Mouse (Mus musculus) lung, adult 2 months (tissue): ENCODE results near the gene Ppp2r3a. TPM values are rescaled to one million over a fixed set of nuclear protein-coding genes. Genes with fewer than 3 reads are reported as not detected.

ENCODE experiments used
- DNase-seq: peaks from one replicate; pipeline ENCODE4 v3.0.0; 2022
- H3K4me1 ChIP-seq: fragments of 200-500 bp; 2 replicates; pipeline ENCODE4 v1.6.1; 2011; ENCODE audit warnings: low read length; ENCODE audit not compliant: control insufficient read depth, insufficient read depth
- H3K4me3 ChIP-seq: fragments of 200-500 bp; replicated peaks from 2 replicates; pipeline ENCODE3; 2011; ENCODE audit warnings: low read depth, mild to moderate bottlenecking, control low read depth, low read length; ENCODE audit errors: extremely low read depth
- CTCF ChIP-seq: fragments of 200-500 bp; IDR thresholded peaks from 2 replicates; pipeline ENCODE4 v1.5.1; 2011; ENCODE audit warnings: mild to moderate bottlenecking, low read length, control low read depth; ENCODE audit not compliant: insufficient read depth
- POLR2A ChIP-seq: fragments of 200-500 bp; IDR thresholded peaks from 2 replicates; pipeline ENCODE4 v1.6.1; 2011; ENCODE audit warnings: low read depth, mild to moderate bottlenecking, control low read depth, low read length, borderline replicate concordance; ENCODE audit errors: extremely low read depth
- WGBS: fragments of 180-500 bp; shearing (Covaris S2); methylation state at CpG from one replicate; pipeline ENCODE4 v1.1.7; 2018; 5-methylcytosine and 5-hydroxymethylcytosine counted together
- polyA plus RNA-seq: library from polyadenylated mRNA; depleted of rRNA; stranded (reverse); fragments of >200 nt; gene quantifications from 2 replicates; pipeline ENCODE4 v1.2.3, GENCODE M21; 2012

The Ppp2r3a gene
- polyA plus RNA-seq, 1 experiment = 6.7 TPM

- DNase-seq = no peak
- no peak for TF ChIP-seq CTCF
- no peak for TF ChIP-seq POLR2A
- H3K4me1 ChIP-seq = no peaks in the 10 kb centered on the region
Observed at GRCm38 (mm10) chr9:101261443-101261842, 9.8 kb upstream of the Ppp2r3a start.

GRCm38 (mm10) chr9:101253136-101253535, 1.5 kb upstream of the Ppp2r3a start:
- Histone ChIP-seq H3K4me1 (peaks cover 3% of the 10 kb centered on the region), H3K4me3 (no peak overlapping the region)
- 66% methylated on average over 3 of the region's 3 CpGs for WGBS
- TF ChIP-seq POLR2A (no peak), CTCF (no peak)
- DNase-seq = no peak

More at GRCm38 (mm10) chr9:101261443-101261842, 9.8 kb upstream of the Ppp2r3a start:
- H3K4me3 ChIP-seq = no peak overlapping the region
- whole genome bisulfite sequencing = 63% methylated on average over 4 of the region's 4 CpGs

- Histone ChIP-seq H3K4me1 (peaks cover 3% of the 10 kb centered on the region), H3K4me3 (no peak overlapping the region)
- WGBS = 63% methylated on average over 4 of the region's 4 CpGs
- TF ChIP-seq POLR2A = no peak
- no peak for DNase-seq
Observed at GRCm38 (mm10) chr9:101252541-101252940, 946 bp upstream of the Ppp2r3a start.

- DNase-seq = peak; percentile 79
- Histone ChIP-seq H3K4me1 (peaks cover 3% of the 10 kb centered on the region), H3K4me3 (peak overlapping the region; percentile 75)
- WGBS = under 1% methylated on average over 59 of the region's 61 CpGs
- TF ChIP-seq POLR2A (no peak), CTCF (no peak)
Observed at GRCm38 (mm10) chr9:101250981-101251643, 483 bp downstream of the Ppp2r3a start.

GRCm38 (mm10) chr9:101250486-101250885, 1.1 kb downstream of the Ppp2r3a start:
- WGBS = 5% methylated on average over 11 of the region's 11 CpGs
- no peak for DNase-seq
- TF ChIP-seq CTCF (no peak), POLR2A (no peak)
- H3K4me1 ChIP-seq = peaks cover 3% of the 10 kb centered on the region
- peak overlapping the region; percentile 59 for H3K4me3 ChIP-seq

GRCm38 (mm10) chr9:101249626-101250025, 2.0 kb downstream of the Ppp2r3a start:
- TF ChIP-seq CTCF (no peak), POLR2A (no peak)
- WGBS = 77% methylated on average over 4 of the region's 4 CpGs
- no peak overlapping the region for H3K4me3 ChIP-seq
- peaks cover 3% of the 10 kb centered on the region for H3K4me1 ChIP-seq
- DNase-seq = no peak

- Histone ChIP-seq H3K4me1 (peaks cover 3% of the 10 kb centered on the region), H3K4me3 (no peak overlapping the region)
- no peak for DNase-seq
- TF ChIP-seq CTCF (no peak), POLR2A (no peak)
- WGBS = 76% methylated on average over 7 of the region's 7 CpGs
Observed at GRCm38 (mm10) chr9:101247541-101247940, 4.1 kb downstream of the Ppp2r3a start.

GRCm38 (mm10) chr9:101245493-101245892, 6.1 kb downstream of the Ppp2r3a start:
- Histone ChIP-seq H3K4me1 (peaks cover 2% of the 10 kb centered on the region), H3K4me3 (no peak overlapping the region)
- no peak for DNase-seq
- TF ChIP-seq CTCF (no peak), POLR2A (no peak)
- 94% methylated on average over 5 of the region's 5 CpGs for WGBS

GRCm38 (mm10) chr9:101243711-101244110, 7.9 kb downstream of the Ppp2r3a start:
- 62% methylated on average over 2 of the region's 2 CpGs for WGBS
- H3K4me1 ChIP-seq = no peaks in the 10 kb centered on the region

GRCm38 (mm10) chr9:101240161-101240560, 11.4 kb downstream of the Ppp2r3a start:
- WGBS = 49% methylated on average over 3 of the region's 3 CpGs
- TF ChIP-seq CTCF (no peak), POLR2A (no peak)
- Histone ChIP-seq H3K4me1 (no peaks in the 10 kb centered on the region), H3K4me3 (no peak overlapping the region)
- no peak for DNase-seq

More at GRCm38 (mm10) chr9:101243711-101244110, 7.9 kb downstream of the Ppp2r3a start:
- TF ChIP-seq CTCF (no peak), POLR2A (no peak)
- DNase-seq = no peak
- no peak overlapping the region for H3K4me3 ChIP-seq
